Mouse (Mus musculus) thymus, postnatal 36 days (tissue): ENCODE measurements around the gene Gm11437.
A peak's percentile ranks its signal among the peaks of the same experiment; 100 is the strongest.

Experiments used
- DNase-seq, 2 experiments: peaks; one replicate each; pipeline ENCODE4 v3.0.0; 2022; ENCODE audit warnings: mixed read lengths in 2 of 2

The Gm11437 gene

DNA sequence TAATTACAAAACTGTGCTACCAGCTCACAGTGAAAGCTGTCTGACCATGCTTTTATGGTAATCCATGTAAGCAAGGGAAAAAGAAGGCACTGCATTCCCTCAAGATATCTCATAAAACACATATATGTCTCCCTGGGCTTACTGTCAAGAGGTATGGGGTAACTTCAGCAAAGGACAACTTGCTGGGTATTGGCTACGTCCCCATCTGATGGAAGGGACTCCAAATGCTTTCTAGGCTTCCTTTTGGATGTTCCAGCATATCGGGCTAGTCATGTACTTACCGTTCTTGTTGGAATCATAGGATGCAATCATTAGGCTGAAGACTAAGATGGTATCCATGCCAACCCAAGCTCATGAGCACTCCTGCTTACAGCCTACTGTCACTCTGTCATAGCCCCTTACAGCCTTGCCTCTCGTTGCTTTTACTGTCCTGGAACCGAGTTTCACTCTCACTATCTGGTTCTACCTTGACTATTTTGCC, at the start of gene Gm11437:
Gene Gm11437 (minus strand): TSS at position 431 of the 481 bp plus-strand sequence.
- no peak for DNase-seq

GRCm38 (mm10) chr11:84210876-84211275, 43.6 kb upstream of the Gm11437 start:
- DNase-seq, result no peak

DNA sequence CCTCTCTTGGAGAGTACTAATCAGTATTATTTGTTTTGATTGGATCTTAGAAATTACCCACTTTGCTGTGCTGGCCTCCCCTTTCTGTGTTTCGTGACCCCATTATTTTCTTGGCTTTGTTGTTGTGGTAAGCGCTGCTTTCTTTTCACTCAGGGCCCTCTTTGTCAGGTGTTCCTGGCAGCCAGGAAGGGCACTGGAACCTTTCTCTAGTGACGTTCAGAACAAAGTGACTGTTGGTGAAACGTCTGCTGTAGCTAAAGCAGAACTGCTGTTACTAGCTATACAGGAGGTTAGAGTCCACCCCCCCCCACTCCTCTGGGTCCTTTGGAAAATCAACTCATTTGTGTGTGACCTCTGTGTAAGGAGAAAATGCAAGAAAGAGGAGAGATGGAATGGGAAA, 38.5 kb upstream of the Gm11437 start:
- DNase-seq, result peak; percentile 10 to 17

- no peak for DNase-seq
Measured at GRCm38 (mm10) chr11:84197607-84198402, 30.5 kb upstream of the Gm11437 start.

DNA sequence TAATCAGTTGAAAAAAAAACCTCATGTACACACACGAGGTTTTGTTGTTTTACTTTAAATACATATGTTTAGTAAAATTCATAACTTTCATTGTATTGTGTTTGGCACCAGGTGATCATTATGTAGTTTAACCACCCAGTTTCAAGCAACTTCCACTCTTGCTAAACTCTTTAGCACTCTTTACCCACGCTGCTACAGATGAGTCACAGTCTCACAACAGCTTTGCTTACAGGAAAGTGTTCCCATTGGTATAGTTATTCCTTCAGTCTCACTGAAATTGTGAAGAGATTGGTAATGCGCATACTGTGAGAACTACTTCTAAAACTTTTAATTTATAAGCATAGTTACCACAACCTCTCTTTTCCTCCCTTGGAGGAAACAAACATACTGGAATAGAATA, 27.5 kb upstream of the Gm11437 start:
- DNase-seq, result no peak

GRCm38 (mm10) chr11:84193249-84193648, 26.0 kb upstream of the Gm11437 start:
- no peak for DNase-seq

GRCm38 (mm10) chr11:84190581-84191233, 23.4 kb upstream of the Gm11437 start:
- no peak for DNase-seq

DNA sequence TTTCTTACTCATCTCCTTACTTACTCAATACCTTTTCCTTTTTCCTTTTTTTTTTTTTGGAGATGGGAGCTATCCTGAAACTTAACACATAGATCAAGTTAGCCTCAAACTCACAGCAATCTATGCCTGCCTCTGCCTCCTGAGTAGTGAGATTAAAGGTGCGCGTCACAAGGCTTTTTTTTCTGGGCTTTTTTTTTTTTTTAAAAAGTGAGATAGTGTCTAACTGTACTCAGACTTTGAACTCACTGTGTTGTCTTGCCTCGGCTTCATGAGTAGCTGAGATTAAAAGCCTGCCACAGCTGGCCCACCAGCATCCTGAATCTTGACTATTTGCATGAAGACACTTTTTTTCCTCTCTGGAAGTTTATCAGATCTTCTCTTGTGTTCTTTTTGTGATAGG, 21.3 kb upstream of the Gm11437 start:
- no peak for DNase-seq

DNA sequence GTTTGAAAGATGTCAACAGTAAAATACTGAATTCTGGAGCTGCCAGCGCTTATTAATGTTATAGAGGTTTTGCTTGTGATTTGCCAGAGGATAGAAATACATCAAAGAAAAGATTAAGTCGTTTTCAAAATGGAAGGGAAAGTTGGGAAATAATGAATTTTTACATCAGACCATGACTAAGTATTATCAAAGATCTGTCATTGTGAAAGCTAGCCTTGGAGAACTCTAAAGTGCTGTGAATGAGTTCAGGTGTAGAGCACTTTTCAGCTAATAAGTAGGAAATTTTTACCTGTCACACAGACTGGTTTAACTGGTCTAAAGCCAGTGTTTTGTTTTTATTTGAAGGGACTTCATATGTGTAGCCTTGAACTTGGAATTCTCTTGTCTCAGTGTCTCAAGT, 14.0 kb upstream of the Gm11437 start:
- no peak for DNase-seq

DNA sequence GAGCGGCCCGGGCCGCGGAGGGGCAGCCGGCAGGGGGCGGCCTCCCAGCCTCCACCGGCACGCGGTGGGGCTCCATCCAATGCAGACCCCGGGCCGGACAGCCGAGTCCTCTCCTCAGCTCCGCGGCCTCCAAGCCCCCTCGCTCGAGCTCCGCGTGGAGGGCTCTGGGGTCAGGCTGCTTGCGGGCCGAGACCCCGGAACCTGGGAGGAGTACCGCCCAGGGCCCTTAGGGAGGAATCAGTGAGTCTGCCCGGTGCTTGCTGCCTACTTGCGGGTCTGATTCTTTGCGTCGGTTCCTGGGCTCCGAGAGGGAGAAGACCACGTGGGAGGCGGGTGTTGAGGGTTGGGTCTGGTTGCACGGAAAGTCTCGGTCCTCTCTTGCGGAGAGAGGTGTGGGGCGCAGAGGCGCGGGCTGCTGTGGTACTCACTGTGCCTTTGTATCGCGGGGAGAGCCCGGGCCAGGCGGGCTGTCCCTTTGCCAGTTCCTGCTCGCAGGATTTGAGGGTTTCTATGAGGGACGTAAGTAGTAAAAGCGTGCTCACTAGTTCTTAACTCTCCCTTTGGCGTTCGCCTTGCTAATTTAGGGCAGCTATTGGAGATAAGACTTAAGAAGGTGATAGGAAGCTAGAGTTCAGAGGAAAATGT, 12.8 kb upstream of the Gm11437 start:
- peak; percentile 66 to 70 for DNase-seq

GRCm38 (mm10) chr11:84179226-84179953, 12.1 kb upstream of the Gm11437 start:
- DNase-seq, result peak; percentile 85 to 89

DNA sequence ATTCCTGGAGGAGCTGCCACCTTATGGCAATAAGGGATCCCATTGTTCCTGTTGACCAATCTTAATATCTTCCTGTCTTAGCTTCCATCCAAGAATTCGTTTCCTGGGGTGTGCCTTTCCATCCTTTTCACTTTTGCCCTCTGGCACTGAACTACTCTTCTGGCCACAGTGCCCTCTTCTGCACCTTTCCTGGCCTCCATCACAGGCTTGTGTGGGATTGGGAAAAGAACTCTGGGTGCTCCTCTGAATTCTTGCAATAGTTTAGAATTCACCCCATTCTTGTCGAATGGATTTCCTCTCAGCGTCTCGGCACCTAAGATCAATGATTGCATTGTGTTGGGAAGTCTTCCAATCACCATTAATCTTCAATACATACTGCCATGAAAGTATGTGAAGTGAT, 11.3 kb upstream of the Gm11437 start:
- no peak for DNase-seq

GRCm38 (mm10) chr11:84172539-84173435, 5.5 kb upstream of the Gm11437 start:
- DNase-seq, result no peak

- peak; percentile 27 to 28 for DNase-seq
Measured at GRCm38 (mm10) chr11:84168701-84169288, 1.5 kb upstream of the Gm11437 start.

GRCm38 (mm10) chr11:84164561-84164960, 2.7 kb downstream of the Gm11437 start:
- no peak for DNase-seq

DNA sequence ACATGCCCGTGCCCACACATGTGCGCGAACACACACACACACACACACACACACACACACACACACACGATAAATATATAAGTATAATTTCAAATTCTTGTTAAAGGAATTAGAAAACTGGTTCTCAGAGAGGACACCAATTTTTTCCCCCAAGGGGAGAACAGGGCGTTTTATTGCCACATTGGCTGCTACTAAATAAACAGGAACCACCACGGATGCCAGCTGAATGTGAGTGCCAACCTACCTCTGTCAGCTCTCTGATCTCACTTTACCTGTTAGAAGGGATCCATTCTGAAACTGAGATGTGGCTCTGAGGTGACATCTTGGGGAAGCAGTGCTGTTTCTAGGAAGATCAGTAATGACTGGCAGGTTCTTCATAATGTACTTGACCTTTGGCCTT, 3.2 kb downstream of the Gm11437 start:
- no peak for DNase-seq

DNA sequence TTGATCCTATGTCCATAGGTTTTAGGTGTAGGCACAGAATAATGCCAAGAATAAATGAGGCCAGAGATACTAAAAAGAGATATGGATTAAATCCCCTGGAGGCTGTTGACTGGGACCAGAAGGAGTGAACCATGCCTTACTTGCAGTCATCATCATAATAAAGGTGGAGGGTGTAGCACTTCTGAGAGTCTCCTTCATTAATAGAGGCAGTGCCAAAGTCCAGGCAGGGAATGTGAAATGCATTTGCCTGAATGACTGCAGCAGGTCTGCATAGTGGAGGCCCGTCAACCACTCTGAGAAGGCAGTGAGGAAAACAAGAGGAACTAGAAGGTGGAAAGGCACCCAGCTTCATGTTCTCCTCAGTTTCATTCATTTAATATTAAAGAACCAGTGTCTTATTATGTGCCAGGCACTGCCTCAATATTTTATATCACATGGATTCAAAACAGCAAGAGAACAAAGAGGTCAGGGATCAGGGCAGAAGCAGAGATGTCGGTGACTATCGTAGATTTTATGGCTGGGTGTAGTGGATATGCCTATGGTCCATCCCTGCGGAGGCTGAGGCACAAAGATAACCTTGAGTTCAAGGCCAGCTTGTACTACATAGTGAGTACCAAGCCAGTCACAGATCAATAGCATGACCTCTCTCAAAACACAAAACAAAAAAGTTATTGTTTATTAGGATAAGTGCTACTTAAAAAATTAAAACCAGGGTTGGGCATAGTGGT, 10.6 kb downstream of the Gm11437 start:
- DNase-seq, result no peak

- peak; percentile 6 to 10 for DNase-seq
Measured at GRCm38 (mm10) chr11:84150884-84151283, 16.4 kb downstream of the Gm11437 start.

GRCm38 (mm10) chr11:84146081-84146480, 21.2 kb downstream of the Gm11437 start:
- DNase-seq, result no peak

DNA sequence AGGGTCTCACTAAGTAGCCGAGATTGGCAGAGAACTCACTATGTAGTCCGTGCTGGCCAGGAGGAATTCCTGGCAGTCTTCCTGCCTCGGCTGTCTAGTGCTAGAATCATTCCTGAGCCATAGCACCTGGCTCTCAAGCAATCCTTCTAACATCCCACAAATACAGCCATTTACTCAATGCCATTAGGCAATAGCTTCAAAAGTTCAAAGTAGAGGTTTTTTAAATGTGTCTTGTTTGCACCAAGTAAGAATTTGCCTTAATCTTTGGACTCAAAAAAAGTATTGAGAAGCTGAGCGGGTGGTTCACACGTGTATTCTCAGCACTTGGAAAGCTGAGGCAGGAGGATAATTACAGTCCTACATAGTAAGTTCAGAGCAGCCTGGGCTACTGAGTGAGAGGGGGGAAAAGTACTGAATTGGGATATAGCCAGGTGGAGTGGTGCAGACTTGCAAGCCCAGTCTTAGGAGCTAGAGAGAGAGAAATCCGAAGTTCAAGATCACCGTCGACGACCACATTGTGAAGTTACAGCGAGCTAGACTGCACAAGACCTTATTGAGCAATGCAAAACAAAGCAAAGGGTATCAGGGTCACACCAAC, 22.0 kb downstream of the Gm11437 start:
- no peak for DNase-seq
